Mouse (Mus musculus) granulocyte monocyte progenitor cell, adult 5-6 weeks (primary cell): ENCODE measurements around the gene Zfp383. TPM values are rescaled to one million over a fixed set of nuclear protein-coding genes. Genes with fewer than 3 reads are reported as not detected.
A peak's percentile ranks its signal among the peaks of the same experiment; 100 is the strongest.

ENCODE experiments used
- ATAC-seq: replicated peaks from 2 replicates; pipeline ENCODE4 v1.8.0; 2016; ENCODE audit warnings: mild to moderate bottlenecking, moderate TSS enrichment, inconsistent platforms; ENCODE audit not compliant: poor library complexity, severe bottlenecking
- total RNA-seq, 2 experiments: library from RNA; stranded (forward) in 1 of 2; stranded (reverse) in 1 of 2; fragments of 200-712, 200-1000 nt in 1 of 2; fragments of >200 nt in 1 of 2; fragmentation: Nextera tagmentation in 1 of 2; gene quantifications; 2 replicates each; pipeline ENCODE4 v1.2.3; 2014 to 2017

The Zfp383 gene
- total RNA-seq, 2 experiments from 2014 or later = 0.31 TPM; not detected in 1

- no peak for ATAC-seq
Observed at GRCm38 (mm10) chr7:29922780-29923179, 14.8 kb downstream of the Zfp383 start.

- no peak for ATAC-seq
Observed at GRCm38 (mm10) chr7:29938856-29939255, 30.8 kb downstream of the Zfp383 start.

- no peak for ATAC-seq
Observed at GRCm38 (mm10) chr7:29941027-29941426, 33.0 kb downstream of the Zfp383 start.

- no peak for ATAC-seq
Observed at GRCm38 (mm10) chr7:29942740-29943139, 34.7 kb downstream of the Zfp383 start.

GRCm38 (mm10) chr7:29943720-29944119 is 35.7 kb downstream of the Zfp383 start:
- ATAC-seq = no peak

- no peak for ATAC-seq
Observed at GRCm38 (mm10) chr7:29944201-29944600, 36.2 kb downstream of the Zfp383 start.

DNA sequence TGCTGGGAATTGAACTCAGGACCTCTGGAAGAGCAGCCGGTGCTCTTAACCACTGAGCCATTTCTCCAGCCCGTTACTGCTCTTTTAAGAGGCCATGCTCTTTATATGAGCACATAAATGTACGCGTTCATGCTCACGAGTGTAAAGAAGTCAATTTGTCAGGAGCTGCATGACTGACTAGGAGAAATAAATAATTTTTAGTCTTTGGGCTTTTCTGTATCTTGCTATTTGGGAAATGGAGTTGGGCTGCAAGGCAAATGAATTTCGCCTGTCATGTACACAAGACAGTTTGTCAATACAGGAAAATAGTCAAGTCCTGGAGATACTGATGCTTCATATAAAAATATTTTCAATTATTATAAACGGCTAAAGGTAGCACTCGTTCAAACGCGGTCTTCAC is 45.1 kb downstream of the Zfp383 start:
- no peak for ATAC-seq

DNA sequence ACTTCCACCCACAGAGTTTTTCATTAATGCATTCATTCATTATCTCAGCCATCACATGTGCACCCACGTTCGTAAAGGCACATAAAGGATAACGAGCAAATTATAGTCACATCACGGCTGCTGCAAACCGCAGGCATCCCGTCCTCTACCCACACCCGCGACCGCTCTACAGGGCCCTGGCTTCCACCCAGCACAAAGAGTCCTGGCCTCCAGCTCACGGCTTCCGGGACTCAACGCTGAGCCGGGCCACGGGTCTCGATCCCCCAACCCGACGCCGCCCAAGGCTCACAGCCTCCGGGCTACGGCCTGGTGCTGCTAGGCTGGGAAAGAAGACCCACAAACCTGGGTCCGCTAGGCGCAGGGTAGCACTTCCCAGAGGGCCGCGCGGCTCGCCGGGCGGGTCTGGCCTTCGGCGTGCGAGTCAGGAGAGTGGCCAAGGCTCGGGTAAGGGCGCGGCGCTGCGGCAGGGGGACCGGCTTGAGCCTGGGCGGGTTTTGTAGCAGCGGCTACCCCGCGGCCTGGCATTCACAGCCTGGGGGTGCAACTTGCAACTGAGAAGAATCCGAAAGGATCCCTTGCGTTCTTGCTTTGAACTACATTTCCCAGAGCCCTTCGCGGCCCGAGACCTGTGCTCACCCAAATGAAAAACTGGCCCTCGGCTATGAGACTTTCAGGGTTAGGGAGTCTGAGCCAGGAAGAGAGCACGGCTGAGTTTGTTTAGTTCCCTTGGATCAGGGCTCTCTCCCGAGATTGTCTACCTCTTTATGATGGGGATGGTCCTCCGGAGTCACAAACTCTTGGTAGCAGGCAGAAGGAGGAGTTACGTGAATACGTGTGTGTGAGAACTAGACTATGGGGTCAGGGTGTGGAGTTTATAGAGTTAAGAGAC is 45.7 kb downstream of the Zfp383 start, which contains the start of gene Zfp74:
Zfp74 (minus strand) TSS at position 577 of the 889 bp plus-strand sequence.
- ATAC-seq = peak; percentile 80

DNA sequence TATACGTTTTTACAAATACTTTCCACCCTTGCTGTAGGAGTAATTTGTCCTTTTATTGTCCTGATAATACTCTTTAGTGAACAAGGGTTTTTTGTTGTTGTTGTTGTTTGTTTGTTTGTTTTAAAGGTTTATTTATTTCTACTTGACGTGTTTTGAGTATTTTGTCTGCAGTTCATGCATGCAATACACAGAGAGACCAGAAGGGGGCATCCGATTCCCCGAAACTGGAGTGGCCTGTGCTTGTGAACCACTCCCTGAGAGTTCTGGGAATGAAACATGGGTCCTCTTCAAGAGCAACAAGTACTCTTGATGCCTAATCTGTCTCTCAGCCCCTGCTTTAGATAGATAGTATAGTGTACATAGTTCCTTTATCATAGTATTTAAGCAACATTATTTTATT is 46.7 kb downstream of the Zfp383 start:
- ATAC-seq = 0 out of 2 replicates have a peak, but pooled peaks have one; percentile 36

DNA sequence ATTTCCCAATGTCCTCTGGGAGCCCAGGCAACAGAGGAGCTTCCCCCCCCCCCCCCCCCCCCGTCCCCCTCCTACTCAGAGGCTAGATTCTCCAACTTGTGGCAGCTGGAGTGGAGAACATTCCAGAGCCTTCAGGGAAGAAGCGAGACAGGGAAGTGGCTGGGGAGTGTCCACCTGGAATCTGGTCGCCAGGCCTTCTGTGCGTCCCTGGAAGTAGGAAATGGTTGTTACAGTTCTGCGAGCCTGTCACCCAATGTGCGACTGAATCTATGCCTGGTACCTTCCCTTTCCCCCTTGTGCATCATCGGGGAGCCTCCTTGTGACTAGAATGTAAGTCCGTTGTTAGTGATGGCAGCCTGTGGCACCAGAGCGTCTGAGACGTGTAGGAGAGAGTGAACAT is 48.2 kb downstream of the Zfp383 start:
- no peak for ATAC-seq

DNA sequence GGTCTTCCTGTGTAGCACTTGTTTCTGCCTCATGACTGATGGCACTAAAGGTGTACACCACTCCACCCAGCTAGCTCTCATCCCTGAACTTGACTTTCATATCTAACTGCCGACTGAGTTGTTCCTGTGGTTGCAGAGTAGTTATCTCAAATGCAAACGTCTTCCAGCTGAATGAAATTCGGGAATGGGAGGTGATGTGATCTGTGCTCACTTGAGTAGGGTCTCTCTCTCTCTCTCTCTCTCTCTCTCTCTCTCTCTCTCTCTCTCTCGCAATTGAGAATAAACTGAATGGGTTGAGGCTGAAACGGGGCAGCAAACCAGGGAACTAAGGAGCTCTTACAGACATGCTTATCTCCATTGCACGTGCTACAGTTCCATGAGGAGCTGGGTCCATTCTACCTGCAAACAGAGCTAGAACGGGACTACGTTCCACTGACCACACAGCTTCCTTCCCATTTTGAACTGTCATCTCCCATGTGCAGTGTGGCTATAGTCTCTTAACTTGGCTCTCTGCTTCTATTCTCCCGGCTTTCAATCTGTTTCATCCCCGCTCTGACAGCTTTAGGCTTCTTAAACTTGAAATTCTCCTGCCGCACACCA is 50.2 kb downstream of the Zfp383 start:
- ATAC-seq = no peak

DNA sequence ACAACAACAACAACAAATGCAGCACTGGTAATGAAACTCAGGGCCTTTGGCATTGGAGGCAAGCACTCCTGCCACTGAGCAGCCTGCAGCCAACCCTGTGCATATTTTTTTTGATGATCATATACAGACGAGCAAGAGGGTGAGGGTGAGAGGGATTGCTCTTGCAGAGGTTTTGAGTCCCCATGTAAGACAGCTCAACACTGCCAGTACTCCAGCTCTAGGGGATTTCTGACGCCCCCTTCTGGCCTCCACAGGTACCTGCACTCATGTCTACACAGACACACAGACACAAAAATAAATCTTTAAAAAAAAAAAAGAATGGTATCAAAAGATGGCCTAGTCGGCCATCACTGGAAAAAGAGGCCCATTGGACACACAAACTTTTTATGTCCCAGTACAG is 51.0 kb downstream of the Zfp383 start:
- ATAC-seq = no peak

GRCm38 (mm10) chr7:29965115-29965810 is 57.2 kb downstream of the Zfp383 start:
- peak; percentile 76 for ATAC-seq

Other genes with a start within 250 kb of the Zfp383 start
- gene Catsperg2, start 181.2 kb upstream of the Zfp383 start, total RNA-seq (2014; fragmentation: Nextera tagmentation) = not detected in 2 replicates
- not detected in 2 replicates for gene Catsperg2, start 181.2 kb upstream of the Zfp383 start, total RNA-seq (2017)
- 13.8 and 16.9 TPM in 2 replicates for gene Zfp84, start 139.7 kb upstream of the Zfp383 start, total RNA-seq (2014; fragmentation: Nextera tagmentation)
- 19.3 and 21.4 TPM in 2 replicates for gene Zfp84, start 139.7 kb upstream of the Zfp383 start, total RNA-seq (2017)
- 0.36 TPM in 1 of 2 replicates, not detected in the other for gene Zfp30, start 124.2 kb upstream of the Zfp383 start, total RNA-seq (2014; fragmentation: Nextera tagmentation)
- 0.69 and 0.93 TPM in 2 replicates for gene Zfp30, start 124.2 kb upstream of the Zfp383 start, total RNA-seq (2017)
- gene Zfp790, start 92.1 kb upstream of the Zfp383 start, total RNA-seq (2014; fragmentation: Nextera tagmentation) = 8.0 and 8.5 TPM in 2 replicates
- gene Zfp790, start 92.1 kb upstream of the Zfp383 start, total RNA-seq (2017) = 10.5 and 18.4 TPM in 2 replicates
- gene Zfp940, start 54.6 kb upstream of the Zfp383 start, total RNA-seq (2014; fragmentation: Nextera tagmentation) = 5.3 and 6.6 TPM in 2 replicates
- 3.9 and 4.6 TPM in 2 replicates for gene Zfp940, start 54.6 kb upstream of the Zfp383 start, total RNA-seq (2017)
- 8.2 and 8.4 TPM in 2 replicates for gene Zfp420, start 48.2 kb upstream of the Zfp383 start, total RNA-seq (2014; fragmentation: Nextera tagmentation)
- gene Zfp420, start 48.2 kb upstream of the Zfp383 start, total RNA-seq (2017) = 2.8 and 4.3 TPM in 2 replicates
- gene Zfp27, start 1.7 kb upstream of the Zfp383 start, total RNA-seq (2014; fragmentation: Nextera tagmentation) = 6.1 and 8.0 TPM in 2 replicates
- 10.9 and 13.4 TPM in 2 replicates for gene Zfp27, start 1.7 kb upstream of the Zfp383 start, total RNA-seq (2017)
- gene Zfp74, start 45.9 kb downstream of the Zfp383 start, total RNA-seq (2014; fragmentation: Nextera tagmentation) = 10.7 and 12.4 TPM in 2 replicates
- gene Zfp74, start 45.9 kb downstream of the Zfp383 start, total RNA-seq (2017) = 6.9 and 9.3 TPM in 2 replicates
- gene Zfp568, start 75.7 kb downstream of the Zfp383 start, total RNA-seq (2014; fragmentation: Nextera tagmentation) = 16.5 and 22.3 TPM in 2 replicates
- 50.3 and 51.3 TPM in 2 replicates for gene Zfp568, start 75.7 kb downstream of the Zfp383 start, total RNA-seq (2017)
- gene Zfp14, start 143.2 kb downstream of the Zfp383 start, total RNA-seq (2014; fragmentation: Nextera tagmentation) = 0.52 and 2.4 TPM in 2 replicates
- 1.2 and 1.4 TPM in 2 replicates for gene Zfp14, start 143.2 kb downstream of the Zfp383 start, total RNA-seq (2017)
- 7.0 and 9.2 TPM in 2 replicates for gene Zfp82, start 164.7 kb downstream of the Zfp383 start, total RNA-seq (2014; fragmentation: Nextera tagmentation)
- gene Zfp82, start 164.7 kb downstream of the Zfp383 start, total RNA-seq (2017) = 3.0 and 9.6 TPM in 2 replicates
- gene Gm26920, start 182.2 kb downstream of the Zfp383 start, total RNA-seq (2014; fragmentation: Nextera tagmentation) = 2.8 TPM in 1 of 2 replicates, not detected in the other
- gene Gm26920, start 182.2 kb downstream of the Zfp383 start, total RNA-seq (2017) = not detected in 2 replicates
- 7.6 and 15.7 TPM in 2 replicates for gene Zfp566, start 182.3 kb downstream of the Zfp383 start, total RNA-seq (2014; fragmentation: Nextera tagmentation)
- gene Zfp566, start 182.3 kb downstream of the Zfp383 start, total RNA-seq (2017) = 3.2 and 6.0 TPM in 2 replicates
- 41.6 and 58.5 TPM in 2 replicates for gene Zfp260, start 186.6 kb downstream of the Zfp383 start, total RNA-seq (2014; fragmentation: Nextera tagmentation)
- 26.1 and 28.7 TPM in 2 replicates for gene Zfp260, start 186.6 kb downstream of the Zfp383 start, total RNA-seq (2017)
- 9.7 and 13.3 TPM in 2 replicates for gene Zfp382, start 213.7 kb downstream of the Zfp383 start, total RNA-seq (2014; fragmentation: Nextera tagmentation)
- gene Zfp382, start 213.7 kb downstream of the Zfp383 start, total RNA-seq (2017) = 7.7 and 8.3 TPM in 2 replicates